Mouse (Mus musculus): ENCODE measurements around the gene Ppp2r3d.

- TF ChIP-seq CTCF (IDR thresholded peaks at IDR 0.05; ENCODE audit: control insufficient read depth, insufficient read depth, low read length) = no peak
- no peak for TF ChIP-seq POLR2A (IDR thresholded peaks at IDR 0.05; ENCODE audit: borderline replicate concordance, control insufficient read depth, low read depth, low read length)
Measured at GRCm38 (mm10) chr9:124441681-124442532, 34.8 kb downstream of the Ppp2r3d start.

All from bone marrow, adult 2 months (tissue).